In the genomic region with DNA sequence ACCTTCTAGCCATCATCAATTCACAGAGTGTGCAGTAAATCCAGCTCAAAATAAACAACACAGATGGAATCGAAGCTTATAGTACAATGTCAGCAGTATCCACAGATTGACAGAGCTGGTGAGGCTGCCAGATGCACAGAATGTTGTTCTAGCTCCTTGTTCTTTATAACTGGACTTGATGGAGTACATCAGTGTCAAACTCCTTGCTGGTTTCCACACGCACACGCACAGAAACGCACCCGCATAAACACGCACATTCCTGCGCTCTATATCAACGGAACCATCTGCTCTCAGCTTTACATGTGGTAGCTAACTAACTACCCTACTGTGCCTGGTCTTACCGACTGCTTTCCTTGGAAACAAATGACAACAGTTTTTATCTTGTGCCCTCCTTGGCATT, we compare ENCODE assay signal across 20 mouse cellular contexts.
DNase-seq lines count a peak whose midpoint lies in the region; ATAC-seq lines count a peak whose summit lies in the region.
"Had no signal": no experiment of that assay in that cellular context is flagged by ENCODE, and none has a peak within 500 bp of the region (broad histone marks: within the 10 kb centered on the region; RNA-seq: fewer than 3 reads in every experiment).

No protein-coding gene starts in this region.

- no peaks in the 10 kb centered on the region for H3K9me3 ChIP-seq in forebrain, embryonic 14.5 days (replicated peaks; ENCODE audit: control insufficient read depth, low read length)
- no peaks in the 10 kb centered on the region for H3K9me3 ChIP-seq in forebrain, embryonic 11.5 days (ENCODE audit: control insufficient read depth, low read length)
- H3K9me3 ChIP-seq in midbrain, embryonic 13.5 days: no peaks in the 10 kb centered on the region
- H3K9me3 ChIP-seq: midbrain, embryonic 10.5 days; neural tube, embryonic 15.5 days had no signal

- peak; percentile 68 for DNase-seq in forebrain, embryonic 14.5 days (ENCODE audit: low spot score)
- no peak for DNase-seq in forebrain, embryonic 11.5 days (ENCODE audit: low spot score)
- DNase-seq in layer of hippocampus, postnatal 36 days: peak; percentile 4 to 19
- DNase-seq in right cerebral cortex, postnatal 25 days: peak; percentile 14
- DNase-seq in retina, postnatal 1 day: no peak
- DNase-seq: cerebellum, adult 11-12 months; cerebellum, postnatal 36 days; heart, postnatal 36 days; kidney, adult 2 months; kidney, postnatal 14 days; lung, adult 18-20 months; lung, postnatal 36 days; thymus, postnatal 4 days had no signal

- H3K36me3 ChIP-seq in forebrain, embryonic 14.5 days (ENCODE audit: control insufficient read depth, insufficient read depth, low read length): no peaks in the 10 kb centered on the region
- H3K36me3 ChIP-seq in forebrain, embryonic 11.5 days (ENCODE audit: control insufficient read depth, insufficient read depth, low read length): no peaks in the 10 kb centered on the region
- no peaks in the 10 kb centered on the region for H3K36me3 ChIP-seq in midbrain, embryonic 13.5 days
- H3K36me3 ChIP-seq: heart, embryonic 13.5 days; midbrain, embryonic 10.5 days; neural tube, embryonic 15.5 days had no signal

- H3K4me3 ChIP-seq in forebrain, embryonic 14.5 days (ENCODE audit: low read depth, low read length): no peak overlapping the region
- no peak overlapping the region for H3K4me3 ChIP-seq in forebrain, embryonic 11.5 days (ENCODE audit: low read depth, low read length)
- H3K4me3 ChIP-seq in midbrain, embryonic 13.5 days (replicated peaks): no peak overlapping the region
- H3K4me3 ChIP-seq: heart, embryonic 13.5 days; midbrain, embryonic 10.5 days; neural tube, embryonic 15.5 days had no signal

- H3K27ac ChIP-seq in forebrain, embryonic 14.5 days (ENCODE audit: low read depth, low read length): no peak overlapping the region
- no peak overlapping the region for H3K27ac ChIP-seq in forebrain, embryonic 11.5 days (ENCODE audit: low read depth, low read length)
- no peak overlapping the region for H3K27ac ChIP-seq in midbrain, embryonic 13.5 days
- H3K27ac ChIP-seq: heart, embryonic 13.5 days; midbrain, embryonic 10.5 days; neural tube, embryonic 15.5 days had no signal

- no peaks in the 10 kb centered on the region for H3K4me1 ChIP-seq in forebrain, embryonic 14.5 days (ENCODE audit: control insufficient read depth, insufficient read depth, low read length)
- H3K4me1 ChIP-seq in forebrain, embryonic 11.5 days (replicated peaks; ENCODE audit: control insufficient read depth, insufficient read depth, low read length): no peaks in the 10 kb centered on the region
- no peaks in the 10 kb centered on the region for H3K4me1 ChIP-seq in midbrain, embryonic 13.5 days (replicated peaks)
- H3K4me1 ChIP-seq: heart, embryonic 13.5 days; midbrain, embryonic 10.5 days; neural tube, embryonic 15.5 days had no signal

- peak; percentile 77 for ATAC-seq in forebrain, embryonic 14.5 days
- no peak for ATAC-seq in forebrain, embryonic 11.5 days (replicated peaks; ENCODE audit: low FRiP score)
- ATAC-seq in frontal cortex, adult (ENCODE audit: low TSS enrichment): peak; percentile 81
- no peak for ATAC-seq in midbrain, embryonic 13.5 days
- no peak for ATAC-seq in megakaryocyte progenitor cell, adult 5-6 weeks (replicated peaks; ENCODE audit: poor library complexity)

- no peaks in the 10 kb centered on the region for H3K27me3 ChIP-seq in forebrain, embryonic 14.5 days (replicated peaks; ENCODE audit: control insufficient read depth, insufficient read depth, low read length)
- H3K27me3 ChIP-seq in forebrain, embryonic 11.5 days (ENCODE audit: control insufficient read depth, insufficient read depth, low read length): no peaks in the 10 kb centered on the region
- no peaks in the 10 kb centered on the region for H3K27me3 ChIP-seq in midbrain, embryonic 13.5 days
- H3K27me3 ChIP-seq: CH12.LX; heart, embryonic 13.5 days; neural tube, embryonic 15.5 days had no signal

- WGBS in forebrain, embryonic 14.5 days: 69% methylated on average over 9 of the region's 9 CpGs
- 92% methylated on average over 9 of the region's 9 CpGs for WGBS in forebrain, embryonic 11.5 days
- 93% methylated on average over 9 of the region's 9 CpGs for WGBS in midbrain, embryonic 13.5 days

- no peak overlapping the region for H3K9ac ChIP-seq in forebrain, embryonic 14.5 days (ENCODE audit: low read length)
- no peak overlapping the region for H3K9ac ChIP-seq in forebrain, embryonic 11.5 days (ENCODE audit: low read length)
- no peak overlapping the region for H3K9ac ChIP-seq in midbrain, embryonic 13.5 days (replicated peaks)
- H3K9ac ChIP-seq: heart, embryonic 13.5 days; neural tube, embryonic 15.5 days had no signal

- no peak overlapping the region for H3K4me2 ChIP-seq in forebrain, embryonic 14.5 days (ENCODE audit: low read length)
- no peak overlapping the region for H3K4me2 ChIP-seq in forebrain, embryonic 11.5 days (ENCODE audit: low read depth, low read length, severe bottlenecking)
- H3K4me2 ChIP-seq in midbrain, embryonic 13.5 days (replicated peaks): no peak overlapping the region
- H3K4me2 ChIP-seq: heart, embryonic 13.5 days; neural tube, embryonic 15.5 days had no signal

Comparison
In these comparisons a context has a peak if more than half of its experiments do, and no peak if none do; other contexts are left out.
1. ATAC-seq: peak in forebrain, embryonic 14.5 days (single experiment) and frontal cortex, adult (single experiment); none in forebrain, embryonic 11.5 days (single experiment), midbrain, embryonic 13.5 days (single experiment) and megakaryocyte progenitor cell, adult 5-6 weeks (single experiment).
2. DNase-seq: peak in forebrain, embryonic 14.5 days (single experiment), layer of hippocampus, postnatal 36 days (2 of 2) and right cerebral cortex, postnatal 25 days (single experiment); none in forebrain, embryonic 11.5 days (single experiment) and retina, postnatal 1 day (single experiment).